Mouse (Mus musculus): ENCODE measurements at regions not wholly inside any gene's neighbourhood (a gene's known extent, or its start where the extent isn't known, plus 50 kb on each side); places are given as distances from the start of the nearest gene placed in this dataset.

DNA sequence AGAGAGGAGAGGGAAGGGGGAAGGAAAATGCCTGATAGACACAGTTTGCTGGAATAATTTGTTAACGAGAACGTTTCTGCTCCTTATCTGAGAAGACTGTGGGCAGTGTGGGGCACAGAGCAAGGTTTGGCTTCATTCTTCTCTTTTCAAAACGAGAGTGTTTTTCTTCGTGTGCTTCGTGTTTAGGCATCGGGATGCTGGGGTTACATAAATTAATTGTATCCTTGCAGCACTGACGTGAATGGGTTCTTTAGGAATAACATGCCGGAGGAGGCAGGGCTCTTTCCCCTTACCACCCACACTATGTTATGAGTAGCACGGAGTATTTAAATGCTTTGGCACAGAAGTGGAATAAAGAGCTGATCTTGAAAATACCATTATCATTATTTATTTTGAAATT, 110.9 kb upstream of the Hhip start:
- TF ChIP-seq EP300 (IDR thresholded peaks at IDR 0.05; ENCODE audit: insufficient read depth, low read depth, low read length) (no peak), CTCF (IDR thresholded peaks at IDR 0.05; ENCODE audit: low read depth, low read length) (no peak), POLR2A (IDR thresholded peaks at IDR 0.05; ENCODE audit: insufficient read depth, low read length) (no peak)
